Mouse (Mus musculus): Measurements from ENCODE around the gene Dram1. TPM values are rescaled to one million over a fixed set of nuclear protein-coding genes. Genes with fewer than 3 reads are reported as not detected.

The Dram1 gene
- polyA plus RNA-seq, 1 experiment: 13.1 TPM

DNA sequence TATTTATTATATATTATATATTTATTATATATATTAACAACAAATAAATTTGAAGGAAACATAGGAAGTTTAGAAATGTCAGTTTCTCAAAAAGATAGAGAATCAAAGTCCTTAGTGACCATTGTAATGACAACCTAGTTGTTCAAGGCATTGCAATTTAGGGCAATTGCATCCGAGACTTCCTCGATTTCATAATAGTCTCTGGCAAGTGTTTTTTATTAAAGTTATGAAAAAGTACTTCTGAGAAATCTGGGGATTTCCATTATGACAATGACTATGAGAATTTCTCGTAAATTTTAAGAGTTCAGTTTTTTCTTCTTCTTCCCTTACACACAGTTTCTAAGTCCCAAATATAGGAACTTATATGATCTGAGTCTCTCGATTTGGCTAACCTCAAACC is 6.4 kb downstream of the Dram1 start:
- Histone ChIP-seq H3K27me3 (ENCODE audit: control insufficient read depth, insufficient read depth, low read length) (no peaks in the 10 kb centered on the region), H3K4me1 (ENCODE audit: control insufficient read depth, insufficient read depth, insufficient read length) (no peaks in the 10 kb centered on the region), H3K36me3 (ENCODE audit: control insufficient read depth, insufficient read depth, low read length) (no peaks in the 10 kb centered on the region), H3K27ac (ENCODE audit: insufficient read depth, low read length) (no peak overlapping the region), H3K4me3 (ENCODE audit: extremely low read depth, insufficient read depth, insufficient read length) (no peak overlapping the region)
- no peak for DNase-seq (ENCODE audit: low read depth in 1 of 2, low spot score in 2 of 2)
- no peak for TF ChIP-seq POLR2A (IDR thresholded peaks at IDR 0.05; ENCODE audit: low read depth, low read length)
- no peak for TF ChIP-seq CTCF (IDR thresholded peaks at IDR 0.05; ENCODE audit: extremely low read depth, insufficient read depth, insufficient read length, insufficient replicate concordance)
- whole genome bisulfite sequencing: 73% methylated on average over 4 of the region's 4 CpGs

DNA sequence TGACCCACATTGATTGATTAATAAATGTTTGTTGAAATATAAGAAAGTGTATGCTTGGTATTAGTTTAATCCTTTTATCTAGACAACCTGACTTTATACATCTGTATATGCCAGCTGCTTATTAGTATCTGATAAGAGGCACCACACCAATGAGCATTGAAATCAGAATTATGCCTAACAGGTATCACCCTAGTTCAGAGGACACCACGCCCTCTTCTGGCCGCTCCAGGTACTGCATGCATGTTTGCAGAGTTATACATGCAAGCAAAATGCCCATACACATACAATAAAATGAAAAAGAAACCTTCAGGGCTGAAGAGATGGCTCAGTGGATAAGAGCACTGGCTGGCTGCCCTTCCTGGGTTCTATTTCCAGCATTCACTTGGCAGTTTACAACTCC is 7.1 kb downstream of the Dram1 start:
- no peak overlapping the region for H3K4me3 ChIP-seq (ENCODE audit: extremely low read depth, insufficient read depth, insufficient read length)
- no peak for DNase-seq (ENCODE audit: low read depth in 1 of 2, low spot score in 2 of 2)
- no peaks in the 10 kb centered on the region for H3K4me1 ChIP-seq (ENCODE audit: control insufficient read depth, insufficient read depth, insufficient read length)
- 12% methylated on average over 2 of the region's 2 CpGs for WGBS
- no peak overlapping the region for H3K27ac ChIP-seq (ENCODE audit: insufficient read depth, low read length)
- no peaks in the 10 kb centered on the region for H3K36me3 ChIP-seq (ENCODE audit: control insufficient read depth, insufficient read depth, low read length)
- TF ChIP-seq POLR2A (IDR thresholded peaks at IDR 0.05; ENCODE audit: low read depth, low read length): no peak
- TF ChIP-seq CTCF (IDR thresholded peaks at IDR 0.05; ENCODE audit: extremely low read depth, insufficient read depth, insufficient read length, insufficient replicate concordance): peak; percentile 5; the same call in 1 of the 2 replicates
- no peaks in the 10 kb centered on the region for H3K27me3 ChIP-seq (ENCODE audit: control insufficient read depth, insufficient read depth, low read length)

DNA sequence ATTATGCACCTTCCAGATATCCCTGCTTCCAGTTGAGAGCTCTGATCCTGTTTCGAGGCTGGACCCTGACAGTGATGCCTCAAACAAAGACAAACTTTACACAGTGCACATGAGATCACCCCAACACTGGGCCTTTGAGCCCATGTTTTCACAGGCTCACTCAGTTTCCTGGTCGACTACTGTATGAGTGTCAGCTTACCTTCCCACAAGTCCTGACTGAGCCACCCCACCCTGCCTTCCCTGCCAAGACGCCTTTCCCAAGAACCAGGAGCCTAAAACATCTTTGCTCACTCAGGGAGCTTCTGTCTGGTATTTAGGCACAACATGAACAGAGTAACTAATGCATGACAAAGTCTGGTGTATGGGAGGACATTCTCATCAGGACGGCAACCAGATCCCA is 9.6 kb downstream of the Dram1 start:
- DNase-seq (ENCODE audit: low read depth in 1 of 2, low spot score in 2 of 2): no peak
- 75% methylated on average over 4 of the region's 4 CpGs for WGBS
- H3K27ac ChIP-seq (ENCODE audit: insufficient read depth, low read length): no peak overlapping the region
- no peak overlapping the region for H3K4me3 ChIP-seq (ENCODE audit: extremely low read depth, insufficient read depth, insufficient read length)
- TF ChIP-seq CTCF (IDR thresholded peaks at IDR 0.05; ENCODE audit: extremely low read depth, insufficient read depth, insufficient read length, insufficient replicate concordance): no peak
- TF ChIP-seq POLR2A (IDR thresholded peaks at IDR 0.05; ENCODE audit: low read depth, low read length): no peak
- no peaks in the 10 kb centered on the region for H3K27me3 ChIP-seq (ENCODE audit: control insufficient read depth, insufficient read depth, low read length)
- no peaks in the 10 kb centered on the region for H3K4me1 ChIP-seq (ENCODE audit: control insufficient read depth, insufficient read depth, insufficient read length)
- no peaks in the 10 kb centered on the region for H3K36me3 ChIP-seq (ENCODE audit: control insufficient read depth, insufficient read depth, low read length)

DNA sequence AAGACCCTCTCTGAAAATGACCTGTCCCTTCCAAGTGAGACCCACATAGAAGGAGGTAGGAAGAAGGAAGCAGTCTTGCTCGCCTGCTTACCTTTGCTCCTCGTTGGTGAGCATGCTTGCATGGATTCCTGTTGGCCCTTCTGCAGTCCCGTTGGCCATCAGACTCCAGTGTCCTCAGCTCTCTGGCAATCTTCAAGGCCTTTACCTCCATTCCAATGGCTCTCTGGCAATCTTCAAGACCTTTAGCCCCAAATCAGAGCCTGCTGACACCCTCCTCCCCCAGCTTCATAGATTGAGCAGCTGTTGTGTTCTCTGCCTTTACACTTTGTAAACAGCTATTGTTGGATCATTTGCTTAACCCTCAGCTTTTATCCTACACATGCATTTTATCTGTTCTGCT is 14.7 kb downstream of the Dram1 start:
- Histone ChIP-seq H3K27ac (ENCODE audit: insufficient read depth, low read length) (no peak overlapping the region), H3K4me1 (ENCODE audit: control insufficient read depth, insufficient read depth, insufficient read length) (no peaks in the 10 kb centered on the region), H3K27me3 (ENCODE audit: control insufficient read depth, insufficient read depth, low read length) (no peaks in the 10 kb centered on the region), H3K4me3 (ENCODE audit: extremely low read depth, insufficient read depth, insufficient read length) (no peak overlapping the region), H3K36me3 (ENCODE audit: control insufficient read depth, insufficient read depth, low read length) (no peaks in the 10 kb centered on the region)
- 76% methylated on average over 3 of the region's 3 CpGs for WGBS
- no peak for TF ChIP-seq CTCF (IDR thresholded peaks at IDR 0.05; ENCODE audit: extremely low read depth, insufficient read depth, insufficient read length, insufficient replicate concordance)
- no peak for DNase-seq (ENCODE audit: low read depth in 1 of 2, low spot score in 2 of 2)

DNA sequence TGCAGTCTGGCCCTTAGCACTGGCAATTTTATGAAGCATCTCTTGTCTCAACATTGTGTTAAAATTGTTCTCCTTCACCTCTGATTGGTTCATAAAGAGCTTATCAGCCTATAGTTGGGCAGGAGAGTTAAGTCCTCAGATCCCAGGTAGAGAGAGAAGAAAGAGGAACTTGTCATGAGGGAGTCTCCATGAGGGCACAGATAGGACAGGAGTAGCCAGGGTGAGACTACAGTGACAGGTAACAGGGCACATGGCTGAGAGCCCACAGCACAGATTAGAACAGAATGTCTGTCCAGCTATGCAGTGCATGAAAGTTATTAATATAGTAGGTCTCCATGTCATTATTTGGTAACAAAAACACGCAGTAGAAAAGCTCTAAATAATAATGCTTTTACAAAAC is 16.7 kb downstream of the Dram1 start:
- no peak overlapping the region for H3K4me3 ChIP-seq (ENCODE audit: extremely low read depth, insufficient read depth, insufficient read length)
- H3K27me3 ChIP-seq (ENCODE audit: control insufficient read depth, insufficient read depth, low read length): no peaks in the 10 kb centered on the region
- peaks cover 3% of the 10 kb centered on the region; the same call in 1 of the 2 replicates for H3K4me1 ChIP-seq (ENCODE audit: control insufficient read depth, insufficient read depth, insufficient read length)
- no peaks in the 10 kb centered on the region for H3K36me3 ChIP-seq (ENCODE audit: control insufficient read depth, insufficient read depth, low read length)
- DNase-seq (ENCODE audit: low read depth in 1 of 2, low spot score in 2 of 2): no peak
- no peak overlapping the region for H3K27ac ChIP-seq (ENCODE audit: insufficient read depth, low read length)
- WGBS: 78% methylated on average over 1 of the region's 1 CpGs
- TF ChIP-seq POLR2A (IDR thresholded peaks at IDR 0.05; ENCODE audit: low read depth, low read length) (no peak), CTCF (IDR thresholded peaks at IDR 0.05; ENCODE audit: extremely low read depth, insufficient read depth, insufficient read length, insufficient replicate concordance) (no peak)

DNA sequence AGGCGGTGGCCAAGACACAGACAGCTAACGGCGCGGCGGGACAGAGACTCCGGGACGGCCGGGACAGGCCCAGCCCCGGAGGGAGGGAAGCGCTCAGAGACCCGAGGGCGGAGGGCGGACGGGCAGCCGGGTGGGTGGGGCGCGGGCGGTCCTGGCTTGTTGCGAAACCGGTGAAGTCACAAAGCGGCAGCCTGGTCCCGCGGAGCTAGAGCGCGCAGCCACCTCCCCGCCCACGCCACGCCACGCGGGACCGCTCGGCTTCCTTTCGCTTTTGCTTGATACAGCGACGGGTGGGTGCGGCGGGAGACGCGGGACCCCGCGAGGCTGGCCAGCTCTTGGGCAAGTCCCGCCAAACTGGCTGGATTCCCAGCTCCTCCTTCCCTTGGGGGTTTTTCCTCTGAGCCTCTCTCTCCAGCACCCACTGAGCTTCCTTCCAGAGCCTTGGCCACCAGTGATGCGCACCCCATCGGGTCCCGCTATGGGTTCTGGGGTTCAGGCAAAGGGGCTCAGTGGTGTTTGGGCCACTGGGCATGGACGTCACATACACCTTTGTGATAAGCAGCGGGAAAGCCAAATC is 21.8 kb downstream of the Dram1 start:
- H3K36me3 ChIP-seq (ENCODE audit: control insufficient read depth, insufficient read depth, low read length): no peaks in the 10 kb centered on the region
- 3% methylated on average over 35 of the region's 47 CpGs for WGBS
- TF ChIP-seq CTCF (IDR thresholded peaks at IDR 0.05; ENCODE audit: extremely low read depth, insufficient read depth, insufficient read length, insufficient replicate concordance) (no peak), POLR2A (IDR thresholded peaks at IDR 0.05; ENCODE audit: low read depth, low read length) (no peak)
- peak overlapping the region; percentile 68 for H3K4me3 ChIP-seq (ENCODE audit: extremely low read depth, insufficient read depth, insufficient read length)
- DNase-seq (ENCODE audit: low read depth in 1 of 2, low spot score in 2 of 2): peak; percentile 34 to 62
- peaks cover 6% of the 10 kb centered on the region; the same call in 1 of the 2 replicates for H3K4me1 ChIP-seq (ENCODE audit: control insufficient read depth, insufficient read depth, insufficient read length)
- peak overlapping the region; percentile 14; the same call in 1 of the 2 replicates for H3K27ac ChIP-seq (ENCODE audit: insufficient read depth, low read length)
- no peaks in the 10 kb centered on the region for H3K27me3 ChIP-seq (ENCODE audit: control insufficient read depth, insufficient read depth, low read length)

DNA sequence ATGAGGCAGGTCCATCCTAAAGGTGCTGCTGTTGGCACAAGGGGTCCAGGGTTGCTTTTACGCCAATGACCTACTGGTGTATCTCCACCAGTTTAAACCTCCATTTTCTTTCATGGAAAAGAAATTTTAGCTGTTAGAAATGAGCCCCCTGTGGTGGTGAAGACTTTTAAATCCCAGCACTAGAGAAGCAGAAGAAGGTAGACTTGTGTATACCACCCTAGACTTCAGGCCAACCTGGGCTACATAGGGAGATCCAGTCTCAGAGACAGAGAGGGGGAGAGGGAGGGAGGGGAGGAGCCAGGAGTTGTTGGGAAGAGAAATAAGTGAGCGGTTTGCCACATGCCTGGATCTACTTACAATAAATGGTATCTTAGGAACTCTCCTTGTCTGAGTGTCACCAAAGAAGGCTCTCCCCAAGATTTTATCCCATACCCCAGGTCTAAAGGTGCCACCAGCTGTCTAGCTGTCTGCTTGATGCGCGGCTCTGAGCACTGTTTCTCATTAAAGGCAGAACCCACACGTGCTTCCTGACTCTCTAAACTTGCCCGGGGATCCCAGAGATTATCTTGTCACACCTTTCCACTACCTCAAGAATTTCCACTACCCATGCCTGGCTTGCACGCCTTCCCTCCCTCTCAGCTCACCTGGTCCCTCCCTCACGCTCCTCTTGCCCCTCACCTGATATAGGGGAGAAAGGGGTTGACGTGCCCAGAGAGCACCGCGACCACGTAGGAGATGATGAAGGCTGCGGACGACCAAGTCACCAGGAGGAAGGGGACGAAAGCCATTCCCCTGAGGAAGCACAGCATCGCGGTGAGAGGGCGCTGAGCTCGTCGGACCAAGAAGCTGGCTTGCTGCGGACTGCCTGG is 22.5 kb downstream of the Dram1 start:
- TF ChIP-seq POLR2A (IDR thresholded peaks at IDR 0.05; ENCODE audit: low read depth, low read length): no peak
- no peak for TF ChIP-seq CTCF (IDR thresholded peaks at IDR 0.05; ENCODE audit: extremely low read depth, insufficient read depth, insufficient read length, insufficient replicate concordance)
- Histone ChIP-seq H3K36me3 (ENCODE audit: control insufficient read depth, insufficient read depth, low read length) (no peaks in the 10 kb centered on the region), H3K27ac (ENCODE audit: insufficient read depth, low read length) (peak overlapping the region; percentile 14; the same call in 1 of the 2 replicates), H3K4me3 (ENCODE audit: extremely low read depth, insufficient read depth, insufficient read length) (peak overlapping the region; percentile 68), H3K4me1 (ENCODE audit: control insufficient read depth, insufficient read depth, insufficient read length) (peaks cover 6% of the 10 kb centered on the region; the same call in 1 of the 2 replicates), H3K27me3 (ENCODE audit: control insufficient read depth, insufficient read depth, low read length) (no peaks in the 10 kb centered on the region)
- DNase-seq (ENCODE audit: low read depth in 1 of 2, low spot score in 2 of 2): no peak
- WGBS: 20% methylated on average over 21 of the region's 21 CpGs
